Mouse (Mus musculus): ENCODE results near the gene Sash1. TPM values are rescaled to one million over a fixed set of nuclear protein-coding genes. Genes with fewer than 3 reads are reported as not detected.
A peak's percentile ranks its signal among the peaks of the same experiment; 100 is the strongest.

The Sash1 gene
- polyA plus RNA-seq, 1 experiment, result 4.8 TPM

DNA sequence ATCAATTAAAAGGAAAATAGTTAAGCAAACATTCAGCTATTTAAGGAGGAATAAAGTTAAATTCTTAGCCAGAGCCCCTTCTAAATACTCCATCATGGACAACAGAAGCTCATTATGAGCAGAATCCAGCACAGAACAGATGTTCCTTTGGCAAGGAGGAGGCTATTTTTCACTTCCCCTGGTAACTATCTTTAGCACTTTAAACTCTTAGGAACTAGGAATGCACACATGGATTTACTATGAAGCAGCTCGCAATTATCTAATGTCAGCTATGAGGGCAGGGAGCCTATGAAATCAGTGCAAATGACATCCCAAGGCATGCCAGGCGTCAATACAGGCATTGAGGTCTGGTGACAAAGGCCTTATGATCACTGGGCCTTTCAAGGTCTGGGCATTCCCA, 110.1 kb downstream of the Sash1 start:
- WGBS, result 91% methylated on average over 2 of the region's 2 CpGs
- Histone ChIP-seq H3K27ac (ENCODE audit: control insufficient read depth, insufficient read depth, low read length) (no peak overlapping the region), H3K4me1 (replicated peaks; ENCODE audit: control insufficient read depth, insufficient read depth, low read length) (peaks cover 5% of the 10 kb centered on the region; the same call in 1 of the 2 replicates), H3K4me3 (ENCODE audit: control insufficient read depth, insufficient read depth, low read length) (no peak overlapping the region), H3K36me3 (ENCODE audit: control insufficient read depth, insufficient read depth, low read length) (no peaks in the 10 kb centered on the region), H3K27me3 (ENCODE audit: control insufficient read depth, insufficient read depth, low read length) (no peaks in the 10 kb centered on the region)
- DNase-seq, result no peak
- TF ChIP-seq POLR2A (IDR thresholded peaks at IDR 0.05; ENCODE audit: control insufficient read depth, extremely low read depth, insufficient read depth, low read length, poor library complexity), result no peak
- TF ChIP-seq CTCF (IDR thresholded peaks at IDR 0.05; ENCODE audit: borderline replicate concordance, control insufficient read depth, extremely low read depth, insufficient read depth, low read length, poor library complexity), result no peak

GRCm38 (mm10) chr10:8772464-8773209, 113.2 kb downstream of the Sash1 start:
- no peaks in the 10 kb centered on the region for H3K36me3 ChIP-seq (ENCODE audit: control insufficient read depth, insufficient read depth, low read length)
- peaks cover 5% of the 10 kb centered on the region; the same call in 1 of the 2 replicates for H3K4me1 ChIP-seq (replicated peaks; ENCODE audit: control insufficient read depth, insufficient read depth, low read length)
- no peak overlapping the region for H3K27ac ChIP-seq (ENCODE audit: control insufficient read depth, insufficient read depth, low read length)
- H3K4me3 ChIP-seq (ENCODE audit: control insufficient read depth, insufficient read depth, low read length), result no peak overlapping the region
- H3K27me3 ChIP-seq (ENCODE audit: control insufficient read depth, insufficient read depth, low read length), result no peaks in the 10 kb centered on the region
- no peak for TF ChIP-seq CTCF (IDR thresholded peaks at IDR 0.05; ENCODE audit: borderline replicate concordance, control insufficient read depth, extremely low read depth, insufficient read depth, low read length, poor library complexity)
- DNase-seq, result no peak
- 79% methylated on average over 4 of the region's 4 CpGs for WGBS

DNA sequence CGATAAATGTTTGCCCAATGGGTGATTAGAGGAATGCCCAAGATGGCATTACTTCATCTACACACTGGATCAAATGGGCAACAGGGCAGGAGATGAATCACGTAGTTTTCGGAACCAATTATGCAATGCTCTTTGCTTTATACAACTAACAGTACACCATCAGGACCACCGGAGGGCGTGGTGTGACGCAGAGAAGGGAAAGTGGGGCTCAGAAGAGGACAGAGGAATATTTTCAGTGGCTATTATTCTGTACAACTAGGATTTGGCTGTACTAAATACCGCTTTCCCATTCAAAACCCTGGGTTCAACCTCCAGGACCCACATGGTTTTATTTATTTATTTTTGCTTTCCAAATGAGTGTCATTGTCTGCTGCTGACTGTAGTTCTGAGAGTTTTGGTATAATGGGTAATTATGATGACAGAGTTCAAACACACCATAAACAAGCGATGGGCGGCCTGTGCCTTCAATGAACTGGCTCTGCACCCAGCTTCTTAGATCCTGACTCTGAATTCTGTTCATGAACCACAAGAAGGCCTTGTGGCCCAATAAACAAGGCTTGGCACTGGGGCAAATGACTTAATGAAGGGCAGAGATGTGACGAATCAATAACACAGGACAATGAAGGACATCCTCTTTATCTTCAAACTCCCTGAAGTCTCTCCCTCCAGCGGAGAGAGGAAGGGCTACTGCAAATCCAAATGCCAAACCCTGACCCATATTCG, 114.8 kb downstream of the Sash1 start:
- TF ChIP-seq CTCF (IDR thresholded peaks at IDR 0.05; ENCODE audit: borderline replicate concordance, control insufficient read depth, extremely low read depth, insufficient read depth, low read length, poor library complexity) (no peak), POLR2A (IDR thresholded peaks at IDR 0.05; ENCODE audit: control insufficient read depth, extremely low read depth, insufficient read depth, low read length, poor library complexity) (no peak)
- Histone ChIP-seq H3K36me3 (ENCODE audit: control insufficient read depth, insufficient read depth, low read length) (no peaks in the 10 kb centered on the region), H3K27ac (ENCODE audit: control insufficient read depth, insufficient read depth, low read length) (no peak overlapping the region), H3K27me3 (ENCODE audit: control insufficient read depth, insufficient read depth, low read length) (no peaks in the 10 kb centered on the region), H3K4me1 (replicated peaks; ENCODE audit: control insufficient read depth, insufficient read depth, low read length) (peaks cover 5% of the 10 kb centered on the region; the same call in 1 of the 2 replicates), H3K4me3 (ENCODE audit: control insufficient read depth, insufficient read depth, low read length) (no peak overlapping the region)
- 95% methylated on average over 12 of the region's 12 CpGs for WGBS
- no peak for DNase-seq

DNA sequence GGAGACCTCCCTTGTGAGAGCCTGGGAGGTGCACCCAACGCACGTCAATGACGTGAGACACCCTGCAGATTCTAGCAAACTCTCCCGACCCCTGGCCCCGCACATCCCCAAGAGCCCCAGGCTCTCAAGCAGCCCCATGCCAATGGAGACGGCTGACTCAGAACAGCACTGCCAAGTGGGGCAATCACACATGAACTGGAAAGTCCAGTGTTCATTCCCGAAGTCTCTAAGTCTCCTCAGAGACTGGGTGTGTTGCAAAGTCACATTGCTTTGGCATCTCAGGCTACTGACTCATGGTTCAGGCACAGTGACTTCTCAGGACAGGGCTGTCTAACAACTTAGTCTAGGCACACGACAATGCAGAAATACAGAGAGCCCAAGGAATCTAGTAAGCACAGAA, 117.2 kb downstream of the Sash1 start:
- Histone ChIP-seq H3K27me3 (ENCODE audit: control insufficient read depth, insufficient read depth, low read length) (no peaks in the 10 kb centered on the region), H3K4me3 (ENCODE audit: control insufficient read depth, insufficient read depth, low read length) (no peak overlapping the region), H3K4me1 (replicated peaks; ENCODE audit: control insufficient read depth, insufficient read depth, low read length) (peaks cover 5% of the 10 kb centered on the region; the same call in 1 of the 2 replicates), H3K36me3 (ENCODE audit: control insufficient read depth, insufficient read depth, low read length) (no peaks in the 10 kb centered on the region), H3K27ac (ENCODE audit: control insufficient read depth, insufficient read depth, low read length) (no peak overlapping the region)
- no peak for DNase-seq
- WGBS, result 93% methylated on average over 8 of the region's 8 CpGs
- TF ChIP-seq CTCF (IDR thresholded peaks at IDR 0.05; ENCODE audit: borderline replicate concordance, control insufficient read depth, extremely low read depth, insufficient read depth, low read length, poor library complexity) (no peak), POLR2A (IDR thresholded peaks at IDR 0.05; ENCODE audit: control insufficient read depth, extremely low read depth, insufficient read depth, low read length, poor library complexity) (no peak)

DNA sequence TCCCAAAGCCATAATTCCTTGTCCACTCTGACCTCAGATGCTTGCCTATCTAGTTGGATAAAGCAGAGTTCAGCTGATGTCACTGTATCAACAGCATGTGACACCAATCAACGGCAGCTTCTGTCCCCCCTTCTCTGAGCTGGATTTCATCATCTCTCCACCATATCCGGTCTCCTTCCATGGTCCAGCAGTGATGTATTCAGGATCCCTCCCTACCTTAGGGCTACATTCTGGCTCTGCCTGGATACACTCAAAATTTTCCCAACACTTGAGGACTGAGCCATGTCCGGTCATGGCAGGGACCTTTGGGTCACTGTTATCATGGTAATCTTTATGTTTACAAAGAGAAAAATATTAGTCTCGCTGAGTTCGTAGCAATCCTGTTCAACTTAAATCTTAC, 118.5 kb downstream of the Sash1 start:
- DNase-seq, result no peak
- WGBS, result 93% methylated on average over 5 of the region's 5 CpGs

DNA sequence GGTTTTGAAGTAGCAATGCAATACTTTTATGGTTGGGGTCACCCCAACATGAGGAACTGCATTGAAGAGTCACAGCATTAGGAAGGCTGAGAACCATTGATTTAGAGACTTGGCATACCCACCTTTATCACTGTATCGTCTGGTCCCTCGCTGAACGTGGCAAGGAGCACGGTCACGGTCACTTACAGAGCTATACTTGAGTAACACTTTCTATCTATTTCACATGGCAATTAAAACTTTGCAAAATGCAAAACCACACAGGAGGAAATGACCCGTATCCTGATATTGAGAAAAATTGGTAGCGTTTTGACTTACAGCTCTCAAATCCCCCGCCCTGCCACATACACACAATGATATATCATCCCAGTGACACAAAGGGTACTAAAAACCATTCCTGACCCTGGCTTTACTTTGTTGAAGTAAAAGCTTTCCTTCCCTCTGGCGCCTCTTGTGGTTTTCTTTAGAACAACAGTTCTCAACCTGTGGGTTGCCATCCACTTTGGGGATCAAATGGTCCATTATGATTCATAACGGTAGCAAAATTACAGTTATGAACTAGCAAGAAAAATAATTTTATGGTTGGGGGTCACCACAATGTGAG, 119.8 kb downstream of the Sash1 start:
- no peak overlapping the region for H3K4me3 ChIP-seq (ENCODE audit: control insufficient read depth, insufficient read depth, low read length)
- H3K4me1 ChIP-seq (replicated peaks; ENCODE audit: control insufficient read depth, insufficient read depth, low read length), result no peaks in the 10 kb centered on the region
- 23% methylated on average over 10 of the region's 10 CpGs for WGBS
- no peaks in the 10 kb centered on the region for H3K27me3 ChIP-seq (ENCODE audit: control insufficient read depth, insufficient read depth, low read length)
- TF ChIP-seq CTCF (IDR thresholded peaks at IDR 0.05; ENCODE audit: borderline replicate concordance, control insufficient read depth, extremely low read depth, insufficient read depth, low read length, poor library complexity) (no peak), POLR2A (IDR thresholded peaks at IDR 0.05; ENCODE audit: control insufficient read depth, extremely low read depth, insufficient read depth, low read length, poor library complexity) (no peak)
- DNase-seq, result peak; percentile 18
- no peaks in the 10 kb centered on the region for H3K36me3 ChIP-seq (ENCODE audit: control insufficient read depth, insufficient read depth, low read length)
- H3K27ac ChIP-seq (ENCODE audit: control insufficient read depth, insufficient read depth, low read length), result no peak overlapping the region

More for the DNA sequence above, 118.5 kb downstream of the Sash1 start:
- Histone ChIP-seq H3K27me3 (ENCODE audit: control insufficient read depth, insufficient read depth, low read length) (no peaks in the 10 kb centered on the region), H3K4me1 (replicated peaks; ENCODE audit: control insufficient read depth, insufficient read depth, low read length) (peaks cover under 1% of the 10 kb centered on the region; the same call in 1 of the 2 replicates), H3K27ac (ENCODE audit: control insufficient read depth, insufficient read depth, low read length) (no peak overlapping the region), H3K36me3 (ENCODE audit: control insufficient read depth, insufficient read depth, low read length) (no peaks in the 10 kb centered on the region), H3K4me3 (ENCODE audit: control insufficient read depth, insufficient read depth, low read length) (no peak overlapping the region)
- TF ChIP-seq POLR2A (IDR thresholded peaks at IDR 0.05; ENCODE audit: control insufficient read depth, extremely low read depth, insufficient read depth, low read length, poor library complexity) (no peak), CTCF (IDR thresholded peaks at IDR 0.05; ENCODE audit: borderline replicate concordance, control insufficient read depth, extremely low read depth, insufficient read depth, low read length, poor library complexity) (no peak)
